Mouse (Mus musculus) left cerebral cortex, adult 9 months (tissue): Measurements from ENCODE around the gene Aar2.
"Not testable (repeated sequence)": the region's sequence is repeated elsewhere in the genome, so short reads cannot be mapped to it uniquely, and the experiment has no call there.

Experiments used
- DNase-seq, 2 experiments: peaks; one replicate each; pipeline ENCODE4 v3.0.0; 2022; ENCODE audit warnings: low spot score in 2 of 2

Gene Aar2

DNA sequence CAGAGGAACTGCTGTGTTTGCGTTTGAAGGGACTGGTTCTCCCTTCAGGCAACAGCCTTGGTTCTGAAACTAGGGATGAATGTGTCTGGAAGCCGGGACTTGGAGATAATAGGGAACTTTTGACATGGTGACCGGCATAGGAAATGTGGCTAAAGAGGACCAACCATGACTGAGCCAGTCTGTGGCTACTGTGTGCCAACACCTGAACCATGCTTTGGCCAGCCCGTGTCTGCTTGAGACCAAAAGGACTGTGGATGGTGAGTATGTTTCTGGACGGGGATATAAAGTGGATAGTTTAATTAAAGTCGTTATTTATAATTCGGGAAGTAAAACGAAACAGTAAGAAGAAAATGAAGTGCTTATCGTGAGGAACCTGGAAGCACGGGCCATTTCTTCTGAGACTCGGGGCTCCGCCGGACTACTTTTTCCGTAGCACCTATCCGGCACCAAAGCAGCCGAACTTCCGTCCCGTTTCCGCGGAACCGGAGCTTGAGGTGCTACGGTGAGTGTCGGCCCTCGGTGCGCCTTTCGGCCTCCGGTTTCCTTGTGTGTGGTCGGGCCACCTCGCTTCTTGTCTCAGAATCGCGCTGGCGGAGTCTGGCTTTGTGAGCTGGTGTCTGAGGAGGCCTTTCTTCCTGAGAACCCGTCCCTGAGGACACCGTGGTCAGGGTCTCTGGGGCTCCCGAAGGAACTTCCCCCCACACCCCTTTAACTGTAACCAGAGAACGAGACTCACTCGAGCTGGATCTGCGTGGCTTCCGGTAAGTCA is at the start of gene Aar2:
Aar2 (plus strand) TSS at position 462 of the 769 bp plus-strand sequence.
- DNase-seq = peak in 1 of 2 experiments; percentile 77

- peak in 1 of 2 experiments; percentile 69 for DNase-seq
These were observed 49.5 kb upstream of the Aar2 start for GRCm38 (mm10) chr2:156497915-156498314.

GRCm38 (mm10) chr2:156501025-156501424 is 46.4 kb upstream of the Aar2 start:
- no peak for DNase-seq

- no peak for DNase-seq
These were observed 41.9 kb upstream of the Aar2 start for GRCm38 (mm10) chr2:156505533-156505932.

DNA sequence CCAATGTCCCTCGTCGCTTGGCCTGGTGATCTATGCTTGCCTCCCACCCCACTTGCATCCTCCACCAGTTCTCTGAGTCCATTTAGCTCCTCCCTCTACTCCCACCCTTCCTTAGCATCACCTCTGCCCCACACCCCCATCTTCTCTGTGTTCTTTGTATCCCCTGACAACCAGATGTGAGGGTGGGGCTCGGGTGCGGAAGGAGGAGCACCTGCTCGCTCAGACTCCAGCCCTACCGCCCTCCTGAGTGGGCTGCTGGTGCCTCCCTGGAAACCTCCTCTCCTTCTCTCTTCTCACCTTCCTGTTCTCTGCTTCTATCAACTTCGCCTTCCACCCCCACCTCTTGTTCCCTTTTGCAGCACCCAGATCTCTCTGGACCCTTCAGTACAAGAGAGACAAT is 35.4 kb upstream of the Aar2 start:
- no peak for DNase-seq

- no peak for DNase-seq
These were observed 34.8 kb upstream of the Aar2 start for GRCm38 (mm10) chr2:156512561-156512960.

- DNase-seq = no peak
These were observed 32.3 kb upstream of the Aar2 start for GRCm38 (mm10) chr2:156515102-156515501.

- DNase-seq = peak in 1 of 2 experiments; percentile 87
These were observed 31.7 kb upstream of the Aar2 start for GRCm38 (mm10) chr2:156515565-156516185.

DNA sequence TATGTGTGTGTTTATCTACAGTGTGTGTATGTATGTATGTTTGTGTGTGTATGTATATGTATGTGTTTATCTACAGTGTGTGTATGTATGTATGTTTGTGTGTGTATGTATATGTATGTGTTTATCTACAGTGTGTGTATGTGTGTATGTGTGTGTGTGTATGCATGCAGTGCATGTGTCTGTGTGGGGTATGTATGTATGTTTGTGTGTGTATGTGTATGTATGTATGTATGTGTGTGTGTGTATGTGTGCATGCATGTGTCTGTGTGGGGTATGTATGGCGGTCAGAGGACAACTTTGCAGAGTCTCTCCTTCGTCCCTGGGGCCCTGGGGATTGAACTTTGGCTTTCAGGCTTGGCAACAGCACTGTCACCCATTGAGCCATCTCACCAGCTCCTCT is 30.7 kb upstream of the Aar2 start:
- not testable (repeated sequence) for DNase-seq

DNA sequence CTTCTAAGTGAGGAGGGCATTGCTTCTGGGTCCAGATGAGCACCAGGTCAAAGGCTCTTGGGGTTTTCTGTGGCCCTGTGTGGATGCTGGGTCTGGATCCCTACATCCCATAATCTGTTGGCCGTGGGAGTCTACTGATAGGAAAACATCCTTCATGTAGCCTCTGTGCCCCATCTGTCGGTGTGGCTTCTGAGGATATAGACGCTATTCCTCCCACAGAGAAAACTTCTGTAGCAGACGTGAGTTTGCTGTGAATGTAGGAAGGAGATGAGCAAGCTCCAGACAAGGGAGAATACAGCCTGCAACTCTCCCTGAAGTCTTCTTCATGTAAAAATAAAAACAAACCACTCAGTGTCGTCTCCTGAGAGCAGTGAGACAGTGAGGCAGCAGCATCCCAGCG is 29.1 kb upstream of the Aar2 start:
- peak in 1 of 2 experiments; percentile 56 for DNase-seq

GRCm38 (mm10) chr2:156519584-156519983 is 27.8 kb upstream of the Aar2 start:
- DNase-seq = no peak

- DNase-seq = no peak
These were observed 24.4 kb upstream of the Aar2 start for GRCm38 (mm10) chr2:156522994-156523393.

- no peak for DNase-seq
These were observed 23.3 kb upstream of the Aar2 start for GRCm38 (mm10) chr2:156524078-156524477.

GRCm38 (mm10) chr2:156529726-156530125 is 17.7 kb upstream of the Aar2 start:
- DNase-seq = no peak

- DNase-seq = no peak
These were observed 14.2 kb upstream of the Aar2 start for GRCm38 (mm10) chr2:156533160-156533559.

DNA sequence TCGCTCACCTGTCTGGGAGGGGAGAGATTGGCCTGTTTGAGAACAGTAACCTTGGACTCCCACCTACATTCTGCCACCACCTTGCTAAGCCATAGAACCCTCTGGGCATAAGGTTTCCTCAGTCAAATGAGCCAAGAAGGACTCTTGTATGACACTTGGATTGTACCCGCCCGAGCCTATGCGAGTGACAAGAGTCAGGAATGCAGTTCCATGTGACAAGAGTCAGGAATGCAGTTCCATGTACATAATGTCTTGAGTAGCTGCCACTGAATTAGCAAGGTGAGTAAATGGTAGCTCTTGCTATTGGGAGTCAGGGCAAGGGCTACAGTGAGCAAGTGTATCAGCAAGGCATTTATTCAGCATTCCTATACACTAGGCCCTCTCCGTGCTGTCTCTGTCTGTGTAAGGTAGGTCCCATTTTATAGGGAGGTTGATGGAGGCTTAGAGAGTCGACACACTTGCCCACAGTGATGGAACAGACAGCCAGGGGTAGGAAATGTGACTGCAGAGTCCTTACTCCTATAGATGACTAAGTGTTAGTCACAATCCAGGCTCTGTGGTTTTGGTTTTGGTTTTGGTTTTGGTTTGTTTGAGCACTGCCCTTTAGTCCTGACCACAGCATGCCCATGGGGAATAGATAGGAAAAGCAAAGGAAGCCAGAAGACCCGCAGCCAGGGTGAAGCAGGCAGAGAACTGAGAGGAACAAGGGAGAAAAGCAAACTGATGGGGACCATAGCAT is 8.4 kb upstream of the Aar2 start:
- DNase-seq = no peak

- no peak for DNase-seq
These were observed 6.4 kb upstream of the Aar2 start for GRCm38 (mm10) chr2:156540991-156541390.

DNA sequence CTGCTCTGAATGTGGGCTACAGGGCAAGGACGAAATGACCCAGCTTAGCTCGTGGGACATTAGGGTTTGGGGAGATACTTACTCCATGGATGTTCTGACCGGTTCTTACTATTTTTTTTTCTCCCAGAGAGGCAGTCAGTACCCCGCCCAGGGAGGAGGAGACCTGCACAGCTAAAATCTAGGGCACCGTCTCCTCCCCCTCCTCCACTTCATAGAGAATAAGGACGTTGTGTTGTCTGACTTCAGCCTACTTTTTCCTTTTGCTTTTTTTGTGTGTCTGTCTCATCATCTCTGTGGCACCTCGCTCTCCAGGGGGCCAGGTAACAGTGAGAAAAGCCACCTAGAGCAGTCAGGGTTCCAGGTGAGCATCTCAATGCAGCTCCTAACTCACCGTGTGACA is 5.0 kb upstream of the Aar2 start:
- DNase-seq = no peak

- DNase-seq = no peak
These were observed 3.6 kb upstream of the Aar2 start for GRCm38 (mm10) chr2:156543804-156544203.

- DNase-seq = no peak
These were observed 5.0 kb downstream of the Aar2 start for GRCm38 (mm10) chr2:156552421-156552820.

- no peak for DNase-seq
These were observed 14.4 kb downstream of the Aar2 start for GRCm38 (mm10) chr2:156561808-156562207.

GRCm38 (mm10) chr2:156563557-156563956 is 16.2 kb downstream of the Aar2 start:
- peak in 1 of 2 experiments; percentile 52 for DNase-seq

DNA sequence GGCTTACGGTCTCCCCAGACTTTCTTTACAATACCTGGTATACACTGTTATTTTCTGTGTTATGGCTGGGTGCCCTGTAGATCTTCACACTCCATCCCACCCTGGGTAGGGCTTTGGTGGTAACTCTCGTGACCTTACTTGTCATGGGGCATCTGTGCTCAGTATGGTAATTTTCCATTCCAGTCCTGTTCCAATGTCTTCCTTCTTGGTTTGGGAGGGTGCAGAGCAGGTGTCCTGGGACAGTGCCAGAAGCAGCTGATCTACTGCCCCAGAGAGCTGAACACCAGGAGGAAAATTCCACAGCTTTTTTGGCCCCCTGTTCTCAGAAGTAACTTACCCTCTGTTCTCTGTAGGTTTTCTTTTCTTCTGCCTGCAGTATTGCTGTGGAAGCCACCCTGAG is 19.1 kb downstream of the Aar2 start:
- no peak for DNase-seq
